Mouse (Mus musculus) activated CD4-positive, CD25-positive, alpha-beta regulatory T cell, adult 9 weeks (primary cell): ENCODE results near the gene Gm3667. TPM values are rescaled to one million over a fixed set of nuclear protein-coding genes. Genes with fewer than 3 reads are reported as not detected.

Experiments
- polyA plus RNA-seq: library from polyadenylated mRNA; unstranded; fragments of 100-300 nt; shearing (Covaris generic); gene quantifications from one replicate; pipeline ENCODE4 v1.2.1, GENCODE M21; 2017

The Gm3667 gene
- polyA plus RNA-seq: 10.1 TPM

GRCm38 (mm10) chr14:6889521-6890012 is at the start of gene Gm3667:
Gm3667 (minus strand) TSS chr14:6889962.

GRCm38 (mm10) chr14:6840211-6840610 is 49.6 kb downstream of the Gm3667 start, which contains the start of gene Gm3642:
Gm3642 (minus strand) TSS chr14:6840311.

Other genes starting within 250 kb of the Gm3667 start
- gene Gm10251, start 205.8 kb downstream of the Gm3667 start, polyA plus RNA-seq: not detected
- gene Gm8050, start 169.7 kb downstream of the Gm3667 start, polyA plus RNA-seq: not detected
- gene Gm3636, start 147.6 kb downstream of the Gm3667 start, polyA plus RNA-seq: 12.9 TPM
- not detected for gene Gm8362, start 115.6 kb downstream of the Gm3667 start, polyA plus RNA-seq
- gene Gm3642, start 49.7 kb downstream of the Gm3667 start, polyA plus RNA-seq: not detected
- gene Gm6356, start 83.9 kb upstream of the Gm3667 start, polyA plus RNA-seq: not detected
- gene Gm10406, start 137.5 kb upstream of the Gm3667 start, polyA plus RNA-seq: 1.7 TPM
- gene Gm3685, start 155.0 kb upstream of the Gm3667 start, polyA plus RNA-seq: not detected
- 3.8 TPM for gene Gm3696, start 210.7 kb upstream of the Gm3667 start, polyA plus RNA-seq
- not detected for gene Gm6676, start 235.4 kb upstream of the Gm3667 start, polyA plus RNA-seq